Mouse (Mus musculus) lung, postnatal 0 days (tissue): ENCODE results near the gene Prtg.

Source experiments
- CTCF ChIP-seq: IDR thresholded peaks from 2 replicates; pipeline ENCODE4 v1.5.1; 2016; ENCODE audit warnings: antibody characterized with exemption, mild to moderate bottlenecking
- EP300 ChIP-seq: IDR thresholded peaks from 2 replicates; pipeline ENCODE4 v1.6.1; 2016; ENCODE audit warnings: antibody characterized with exemption, mild to moderate bottlenecking, control low read depth

GRCm38 (mm10) chr9:72892761-72893160 lies 86.1 kb downstream of the Prtg start:
- TF ChIP-seq CTCF (no peak), EP300 (no peak)
